Mouse (Mus musculus) small intestine, adult 2 months (tissue): Measurements from ENCODE around the gene Rgs19. TPM values are rescaled to one million over a fixed set of nuclear protein-coding genes. Genes with fewer than 3 reads are reported as not detected.

Source experiments
- H3K27ac ChIP-seq: fragments of 200-500 bp; 2 replicates; pipeline ENCODE4 v1.5.1; 2012; ENCODE audit warnings: low read depth, low read length, control low read depth, inconsistent platforms; ENCODE audit not compliant: insufficient read depth
- H3K27me3 ChIP-seq: fragments of 200-500 bp; 2 replicates; pipeline ENCODE4 v1.6.1; 2012; ENCODE audit warnings: mild to moderate bottlenecking, moderate library complexity, low read length, inconsistent platforms; ENCODE audit not compliant: control insufficient read depth, insufficient read depth
- H3K36me3 ChIP-seq: fragments of 200-500 bp; 2 replicates; pipeline ENCODE4 v1.6.1; 2012; ENCODE audit warnings: mild to moderate bottlenecking, low read length, control low read depth, inconsistent platforms; ENCODE audit not compliant: control insufficient read depth, insufficient read depth
- H3K4me1 ChIP-seq: fragments of 200-500 bp; 2 replicates; pipeline ENCODE4 v1.6.1; 2012; ENCODE audit warnings: low read length, inconsistent platforms, mixed read lengths; ENCODE audit not compliant: control insufficient read depth, insufficient read depth, insufficient read length
- H3K4me3 ChIP-seq: fragments of 200-500 bp; 2 replicates; pipeline ENCODE4 v1.5.1; 2012; ENCODE audit warnings: low read depth, mild to moderate bottlenecking, control low read depth, inconsistent platforms, low read length, moderate library complexity
- CTCF ChIP-seq: fragments of 200-500 bp; IDR thresholded peaks from 2 replicates; pipeline ENCODE4 v1.5.1; 2012; ENCODE audit warnings: low read depth, mild to moderate bottlenecking, control low read depth, inconsistent platforms, low read length, moderate library complexity, mixed read lengths; ENCODE audit not compliant: insufficient replicate concordance, insufficient read length; ENCODE audit errors: extremely low read depth
- POLR2A ChIP-seq: fragments of 200-500 bp; IDR thresholded peaks from 2 replicates; pipeline ENCODE4 v1.6.1; 2012; ENCODE audit warnings: low read depth, mild to moderate bottlenecking, control low read depth, inconsistent platforms, low read length, moderate library complexity
- WGBS: fragments of 180-500 bp; shearing (Covaris S2); methylation state at CpG from one replicate; pipeline ENCODE4 v1.1.7; 2018; 5-methylcytosine and 5-hydroxymethylcytosine counted together
- polyA plus RNA-seq: library from polyadenylated mRNA; depleted of rRNA; stranded (reverse); fragments of >200 nt; gene quantifications from 2 replicates; pipeline ENCODE4 v1.2.3, GENCODE M21; 2012

Rgs19 gene
- polyA plus RNA-seq, 1 experiment, result 24.1 TPM

GRCm38 (mm10) chr2:181684713-181685112 lies 9.1 kb downstream of the Rgs19 start:
- peaks cover 3% of the 10 kb centered on the region; the same call in 1 of the 2 replicates for H3K4me1 ChIP-seq
- no peak for TF ChIP-seq CTCF
- no peak for TF ChIP-seq POLR2A
- H3K27ac ChIP-seq, result no peak overlapping the region
- H3K4me3 ChIP-seq, result no peak overlapping the region
- H3K36me3 ChIP-seq, result no peaks in the 10 kb centered on the region
- WGBS, result 34% methylated on average over 1 of the region's 1 CpGs
- H3K27me3 ChIP-seq, result no peaks in the 10 kb centered on the region

- Histone ChIP-seq H3K27me3 (no peaks in the 10 kb centered on the region), H3K36me3 (no peaks in the 10 kb centered on the region), H3K4me3 (no peak overlapping the region), H3K27ac (no peak overlapping the region), H3K4me1 (peaks cover 3% of the 10 kb centered on the region; the same call in 1 of the 2 replicates)
- TF ChIP-seq CTCF (no peak), POLR2A (no peak)
- WGBS, result 73% methylated on average over 4 of the region's 4 CpGs
Observed at GRCm38 (mm10) chr2:181683381-181683780, 10.4 kb downstream of the Rgs19 start.

DNA sequence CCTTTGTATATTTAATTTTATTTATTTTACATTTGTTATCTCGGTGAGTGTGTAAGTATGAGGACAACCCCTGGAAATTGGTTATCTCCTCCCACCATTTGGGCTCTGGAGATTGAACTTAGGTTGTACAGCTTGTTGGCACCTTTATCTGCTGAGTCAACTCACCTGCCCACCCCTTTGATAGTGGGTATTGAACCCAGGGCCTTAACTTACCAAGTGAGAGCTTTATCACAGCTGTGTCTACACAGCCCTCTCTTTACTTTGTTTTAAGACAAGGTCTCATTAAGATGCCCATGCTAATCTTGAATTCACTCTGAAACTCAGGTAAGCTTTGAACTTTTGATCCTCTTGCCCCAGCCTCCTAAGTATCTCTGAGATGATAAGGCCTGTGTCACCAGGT lies 11.8 kb downstream of the Rgs19 start:
- WGBS, result 62% methylated on average over 1 of the region's 1 CpGs
- H3K4me1 ChIP-seq, result peaks cover 3% of the 10 kb centered on the region; the same call in 1 of the 2 replicates
- H3K36me3 ChIP-seq, result no peaks in the 10 kb centered on the region
- H3K27ac ChIP-seq, result no peak overlapping the region
- no peak for TF ChIP-seq CTCF
- TF ChIP-seq POLR2A, result no peak
- H3K4me3 ChIP-seq, result no peak overlapping the region
- no peaks in the 10 kb centered on the region; the same call in 1 of the 2 replicates for H3K27me3 ChIP-seq

DNA sequence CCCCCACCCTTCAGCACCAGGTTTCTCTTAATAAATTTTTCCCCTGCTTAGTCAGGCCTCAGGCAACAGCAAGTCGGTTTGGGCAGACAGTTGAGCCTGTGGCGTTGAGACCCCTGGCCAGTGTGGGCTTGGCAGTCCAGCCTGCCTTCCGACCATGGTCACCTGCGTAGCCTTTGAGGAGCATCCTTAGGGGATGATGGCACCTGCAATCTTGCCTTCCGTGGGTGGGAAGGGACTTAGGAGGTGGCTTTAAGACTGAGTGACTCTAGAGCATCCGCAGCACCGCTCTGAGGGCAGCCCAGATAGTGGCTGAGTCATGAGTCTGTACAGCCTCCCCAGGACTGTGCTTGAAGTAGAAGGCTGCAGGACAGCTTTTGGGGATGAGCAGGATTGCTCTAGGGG lies 13.1 kb downstream of the Rgs19 start:
- no peaks in the 10 kb centered on the region for H3K36me3 ChIP-seq
- H3K27ac ChIP-seq, result no peak overlapping the region
- TF ChIP-seq POLR2A, result no peak
- TF ChIP-seq CTCF, result no peak
- peak overlapping the region; percentile 88 for H3K4me3 ChIP-seq
- H3K27me3 ChIP-seq, result peaks cover 5% of the 10 kb centered on the region; the same call in 1 of the 2 replicates
- peaks cover 3% of the 10 kb centered on the region; the same call in 1 of the 2 replicates for H3K4me1 ChIP-seq
- 29% methylated on average over 7 of the region's 7 CpGs for WGBS

- Histone ChIP-seq H3K36me3 (no peaks in the 10 kb centered on the region), H3K4me1 (peaks cover 3% of the 10 kb centered on the region; the same call in 1 of the 2 replicates), H3K27ac (no peak within 1 kb of the TSS), H3K4me3 (peak within 1 kb of the TSS; percentile 88), H3K27me3 (peaks cover 9% of the 10 kb centered on the region; the same call in 1 of the 2 replicates)
- WGBS, result under 1% methylated on average over 69 of the region's 69 CpGs
- peak; percentile 30; the same call in 1 of the 2 replicates for TF ChIP-seq CTCF
- no peak for TF ChIP-seq POLR2A
Observed at GRCm38 (mm10) chr2:181679951-181680715, 13.6 kb downstream of the Rgs19 start, which contains the start of gene Tcea2. Gene Tcea2 (plus strand): TSS chr2:181680310.

- WGBS, result 52% methylated on average over 1 of the region's 1 CpGs
Observed at GRCm38 (mm10) chr2:181678780-181679179, 15.0 kb downstream of the Rgs19 start.

GRCm38 (mm10) chr2:181677755-181678098 lies 16.1 kb downstream of the Rgs19 start:
- WGBS, result 59% methylated on average over 3 of the region's 3 CpGs
- TF ChIP-seq POLR2A, result no peak
- TF ChIP-seq CTCF, result no peak
- Histone ChIP-seq H3K4me3 (no peak overlapping the region), H3K27me3 (peaks cover 22% of the 10 kb centered on the region), H3K36me3 (no peaks in the 10 kb centered on the region), H3K4me1 (peaks cover 3% of the 10 kb centered on the region; the same call in 1 of the 2 replicates), H3K27ac (peak overlapping the region; percentile 40)

More at GRCm38 (mm10) chr2:181678780-181679179, 15.0 kb downstream of the Rgs19 start:
- Histone ChIP-seq H3K4me3 (no peak overlapping the region), H3K4me1 (peaks cover 3% of the 10 kb centered on the region; the same call in 1 of the 2 replicates), H3K27me3 (peaks cover 12% of the 10 kb centered on the region; the same call in 1 of the 2 replicates), H3K27ac (no peak overlapping the region), H3K36me3 (no peaks in the 10 kb centered on the region)
- TF ChIP-seq CTCF, result peak; percentile 97; the same call in 1 of the 2 replicates
- no peak for TF ChIP-seq POLR2A
